Mouse (Mus musculus): ENCODE results near the gene Arxes1. TPM values are rescaled to one million over a fixed set of nuclear protein-coding genes. Genes with fewer than 3 reads are reported as not detected.

Arxes1 gene
- polyA plus RNA-seq (2015; fragmentation: Illumina TruSeq; extraction: RNeasy Lipid Tissue Mini Kit (QIAGEN cat#74804); ENCODE audit: low read depth, low replicate concordance), result 35.9 TPM

DNA sequence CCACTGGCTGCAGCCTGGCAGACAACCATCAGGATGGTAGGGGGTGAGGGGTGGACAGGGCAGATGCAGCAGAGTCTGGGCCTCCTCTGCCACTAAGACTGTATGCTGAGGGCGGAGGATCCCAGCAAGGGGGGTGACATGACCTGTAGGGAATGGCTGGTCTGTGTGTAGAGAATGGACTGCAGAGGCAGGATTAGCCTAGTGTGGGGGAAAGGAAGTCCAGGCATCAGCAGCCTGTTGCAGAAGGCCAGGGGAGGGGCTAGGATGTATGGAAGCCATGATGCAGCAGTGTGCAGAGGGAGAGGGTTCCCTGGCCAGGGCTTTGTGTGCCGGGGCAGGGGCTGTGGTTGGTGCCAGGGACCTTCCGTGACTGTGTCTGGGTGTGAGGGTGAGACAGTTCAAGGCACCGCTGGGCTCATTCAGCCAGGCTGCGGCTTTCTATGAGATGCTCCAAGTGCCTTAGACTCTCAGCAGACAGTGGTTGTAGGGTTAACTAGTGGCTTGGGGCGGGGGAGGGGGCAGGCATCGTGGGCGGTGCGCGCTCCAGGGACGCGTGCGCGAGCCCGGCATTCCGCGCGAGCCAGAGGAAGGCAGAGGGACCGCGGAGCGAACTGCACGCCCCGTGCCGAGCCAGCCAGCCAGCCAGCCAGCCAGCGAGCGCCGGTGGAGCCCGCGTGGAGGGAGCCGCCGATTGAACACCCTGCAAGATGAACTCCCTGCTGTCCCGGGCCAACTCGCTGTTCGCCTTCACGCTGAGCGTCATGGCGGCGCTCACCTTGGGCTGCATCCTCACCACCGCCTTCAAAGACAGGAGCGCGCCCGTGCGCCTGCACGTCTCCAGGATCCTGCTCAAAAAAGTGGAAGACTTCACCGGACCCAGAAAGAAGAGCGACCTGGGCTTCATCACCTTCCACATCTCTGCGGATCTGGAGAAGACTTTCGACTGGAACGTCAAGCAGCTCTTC is at the start of gene Arxes1:
TSS of gene Arxes1 (plus strand) at position 569 of the 965 bp plus-strand sequence.

DNA sequence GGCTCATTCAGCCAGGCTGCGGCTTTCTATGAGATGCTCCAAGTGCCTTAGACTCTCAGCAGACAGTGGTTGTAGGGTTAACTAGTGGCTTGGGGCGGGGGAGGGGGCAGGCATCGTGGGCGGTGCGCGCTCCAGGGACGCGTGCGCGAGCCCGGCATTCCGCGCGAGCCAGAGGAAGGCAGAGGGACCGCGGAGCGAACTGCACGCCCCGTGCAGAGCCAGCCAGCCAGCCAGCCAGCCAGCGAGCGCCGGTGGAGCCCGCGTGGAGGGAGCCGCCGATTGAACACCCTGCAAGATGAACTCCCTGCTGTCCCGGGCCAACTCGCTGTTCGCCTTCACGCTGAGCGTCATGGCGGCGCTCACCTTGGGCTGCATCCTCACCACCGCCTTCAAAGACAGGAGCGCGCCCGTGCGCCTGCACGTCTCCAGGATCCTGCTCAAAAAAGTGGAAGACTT is 39.5 kb upstream of the Arxes1 start, which contains the start of gene Arxes2:
TSS of gene Arxes2 (plus strand) at position 161 of the 456 bp plus-strand sequence.

DNA sequence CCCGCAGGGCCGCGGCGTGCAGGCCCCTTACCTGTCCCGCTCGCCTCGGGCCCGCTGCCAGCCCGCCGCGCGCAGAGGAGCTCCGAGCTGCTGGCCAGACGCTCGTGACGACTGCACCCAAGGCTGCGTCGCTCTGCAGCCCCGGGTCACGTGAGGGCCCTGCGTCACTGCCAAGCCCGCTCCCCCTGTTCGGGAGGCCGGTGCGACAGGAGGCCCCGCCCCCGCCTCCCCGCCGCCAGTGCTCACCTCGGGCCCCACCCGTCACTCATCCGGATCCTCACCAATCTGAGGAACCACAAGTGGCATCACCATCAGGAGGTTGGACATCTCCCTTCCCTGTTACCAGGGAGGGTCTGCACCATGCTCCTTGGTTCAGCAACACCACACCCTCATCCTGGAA is 34.9 kb downstream of the Arxes1 start, which contains the start of gene Bex2:
TSS of gene Bex2 (minus strand) at position 217 of the 400 bp plus-strand sequence.

Other genes with a start within 250 kb of the Arxes1 start
- 58.6 TPM for gene Bhlhb9, start 235.8 kb upstream of the Arxes1 start, polyA plus RNA-seq (2015; fragmentation: Illumina TruSeq; extraction: RNeasy Lipid Tissue Mini Kit (QIAGEN cat#74804); ENCODE audit: low read depth, low replicate concordance)
- gene Gprasp2, start 194.3 kb upstream of the Arxes1 start, polyA plus RNA-seq (2015; fragmentation: Illumina TruSeq; extraction: RNeasy Lipid Tissue Mini Kit (QIAGEN cat#74804); ENCODE audit: low read depth, low replicate concordance), result 130 TPM
- 95.2 TPM for gene Arxes2, start 39.5 kb upstream of the Arxes1 start, polyA plus RNA-seq (2015; fragmentation: Illumina TruSeq; extraction: RNeasy Lipid Tissue Mini Kit (QIAGEN cat#74804); ENCODE audit: low read depth, low replicate concordance)
- 501 TPM for gene Bex2, start 34.9 kb downstream of the Arxes1 start, polyA plus RNA-seq (2015; fragmentation: Illumina TruSeq; extraction: RNeasy Lipid Tissue Mini Kit (QIAGEN cat#74804); ENCODE audit: low read depth, low replicate concordance)
- gene Nxf3, start 51.9 kb downstream of the Arxes1 start, polyA plus RNA-seq (2015; fragmentation: Illumina TruSeq; extraction: RNeasy Lipid Tissue Mini Kit (QIAGEN cat#74804); ENCODE audit: low read depth, low replicate concordance), result not detected
- gene Bex4, start 105.6 kb downstream of the Arxes1 start, polyA plus RNA-seq (2015; fragmentation: Illumina TruSeq; extraction: RNeasy Lipid Tissue Mini Kit (QIAGEN cat#74804); ENCODE audit: low read depth, low replicate concordance), result 52.3 TPM
- gene Tceal8, start 139.0 kb downstream of the Arxes1 start, polyA plus RNA-seq (2015; fragmentation: Illumina TruSeq; extraction: RNeasy Lipid Tissue Mini Kit (QIAGEN cat#74804); ENCODE audit: low read depth, low replicate concordance), result 95.4 TPM
- gene Tceal5, start 170.5 kb downstream of the Arxes1 start, polyA plus RNA-seq (2015; fragmentation: Illumina TruSeq; extraction: RNeasy Lipid Tissue Mini Kit (QIAGEN cat#74804); ENCODE audit: low read depth, low replicate concordance), result 163 TPM
- 3.3 TPM for gene Tceal7, start 181.4 kb downstream of the Arxes1 start, polyA plus RNA-seq (2015; fragmentation: Illumina TruSeq; extraction: RNeasy Lipid Tissue Mini Kit (QIAGEN cat#74804); ENCODE audit: low read depth, low replicate concordance)
- gene Bex1, start 182.1 kb downstream of the Arxes1 start, polyA plus RNA-seq (2015; fragmentation: Illumina TruSeq; extraction: RNeasy Lipid Tissue Mini Kit (QIAGEN cat#74804); ENCODE audit: low read depth, low replicate concordance), result 139 TPM
- 226 TPM for gene Tceal9, start 211.7 kb downstream of the Arxes1 start, polyA plus RNA-seq (2015; fragmentation: Illumina TruSeq; extraction: RNeasy Lipid Tissue Mini Kit (QIAGEN cat#74804); ENCODE audit: low read depth, low replicate concordance)
- gene Bex3, start 236.9 kb downstream of the Arxes1 start, polyA plus RNA-seq (2015; fragmentation: Illumina TruSeq; extraction: RNeasy Lipid Tissue Mini Kit (QIAGEN cat#74804); ENCODE audit: low read depth, low replicate concordance), result 451 TPM

All from brain, adult 10 weeks (tissue).